Mouse (Mus musculus) liver, postnatal 0 days (tissue): ENCODE measurements around the gene Vsig8. TPM values are rescaled to one million over a fixed set of nuclear protein-coding genes. Genes with fewer than 3 reads are reported as not detected.

Experiments used
- ATAC-seq: fragments of 200-750 bp; cut with Nextera tagmentation; 2 replicates; pipeline ENCODE4 v1.8.0; 2017; ENCODE audit warnings: mild to moderate bottlenecking, moderate library complexity
- DNase-seq: peaks from one replicate; pipeline ENCODE4 v3.0.0-alpha.2; 2016
- H3K27ac ChIP-seq: fragments of 300-500 bp; sonication (generic); 2 replicates; pipeline ENCODE4 v1.5.1; 2014; ENCODE audit warnings: antibody characterized with exemption, moderate library complexity, mild to moderate bottlenecking, low read depth
- H3K27me3 ChIP-seq: fragments of 300-500 bp; sonication (generic); 2 replicates; pipeline ENCODE4 v1.6.1; 2014; ENCODE audit warnings: low read length, control low read depth, mixed read lengths; ENCODE audit not compliant: insufficient read depth
- H3K36me3 ChIP-seq: fragments of 300-500 bp; sonication (generic); replicated peaks from 2 replicates; pipeline ENCODE4 v1.6.1; 2014; ENCODE audit warnings: mild to moderate bottlenecking, control low read depth, low read length, moderate library complexity, mixed read lengths; ENCODE audit not compliant: insufficient read depth
- H3K4me1 ChIP-seq: fragments of 300-500 bp; sonication (generic); 2 replicates; pipeline ENCODE4 v1.6.1; 2014; ENCODE audit warnings: antibody characterized with exemption, mild to moderate bottlenecking, control low read depth; ENCODE audit not compliant: insufficient read depth
- H3K4me2 ChIP-seq: fragments of 300-500 bp; sonication (generic); 2 replicates; pipeline ENCODE4 v1.6.1; 2014; ENCODE audit warnings: low read depth, mild to moderate bottlenecking, low read length, moderate library complexity, mixed read lengths
- H3K4me3 ChIP-seq: fragments of 300-500 bp; sonication (generic); 2 replicates; pipeline ENCODE4 v1.5.1; 2014; ENCODE audit warnings: low read depth, low read length
- H3K9ac ChIP-seq: fragments of 300-500 bp; sonication (generic); replicated peaks from 2 replicates; pipeline ENCODE4 v1.6.1; 2014; ENCODE audit warnings: mild to moderate bottlenecking, moderate library complexity
- H3K9me3 ChIP-seq: fragments of 300-500 bp; sonication (generic); 2 replicates; pipeline ENCODE4 v1.6.1; 2016; ENCODE audit warnings: mild to moderate bottlenecking, control low read depth, low read length, mixed read lengths
- CTCF ChIP-seq: sonication (generic); IDR thresholded peaks from 2 replicates; pipeline ENCODE4 v1.5.1; 2016; ENCODE audit warnings: antibody characterized with exemption, low read depth
- EP300 ChIP-seq: IDR thresholded peaks from 2 replicates; pipeline ENCODE4 v1.6.1; 2016; ENCODE audit warnings: antibody characterized with exemption, low read depth, mild to moderate bottlenecking
- WGBS: fragments of 180-500 bp; shearing (Covaris S2); extraction: QIAGEN DNeasy Blood & Tissue Kit; methylation state at CpG from one replicate; pipeline ENCODE4 v1.1.7; 2014; ENCODE audit not compliant: insufficient replicate concordance; 5-methylcytosine and 5-hydroxymethylcytosine counted together
- polyA plus RNA-seq: library from polyadenylated mRNA; unstranded; fragments of >200 nt; fragmentation: Nextera tagmentation; extraction: Ambion mirVana; gene quantifications from 2 replicates; pipeline ENCODE4 v1.2.1, GENCODE M21; 2015

The Vsig8 gene
- polyA plus RNA-seq, 1 experiment from 2014 or later, result not detected

GRCm38 (mm10) chr1:172525027-172525764 lies 30.5 kb upstream of the Vsig8 start:
- Histone ChIP-seq H3K9ac (no peak overlapping the region), H3K4me3 (0 out of 2 replicates have a peak overlapping the region, but pooled peaks have one; percentile 6), H3K36me3 (no peaks in the 10 kb centered on the region), H3K9me3 (no peaks in the 10 kb centered on the region), H3K27me3 (peaks cover 5% of the 10 kb centered on the region; the same call in 1 of the 2 replicates), H3K27ac (peak overlapping the region; percentile 57), H3K4me1 (peaks cover 23% of the 10 kb centered on the region), H3K4me2 (peak overlapping the region; percentile 60)
- peak; percentile 37; the same call in 1 of the 2 replicates for TF ChIP-seq CTCF
- TF ChIP-seq EP300, result peak; percentile 41; the same call in 1 of the 2 replicates
- no peak for DNase-seq
- 18% methylated on average over 15 of the region's 15 CpGs for WGBS
- peak; percentile 39 for ATAC-seq

DNA sequence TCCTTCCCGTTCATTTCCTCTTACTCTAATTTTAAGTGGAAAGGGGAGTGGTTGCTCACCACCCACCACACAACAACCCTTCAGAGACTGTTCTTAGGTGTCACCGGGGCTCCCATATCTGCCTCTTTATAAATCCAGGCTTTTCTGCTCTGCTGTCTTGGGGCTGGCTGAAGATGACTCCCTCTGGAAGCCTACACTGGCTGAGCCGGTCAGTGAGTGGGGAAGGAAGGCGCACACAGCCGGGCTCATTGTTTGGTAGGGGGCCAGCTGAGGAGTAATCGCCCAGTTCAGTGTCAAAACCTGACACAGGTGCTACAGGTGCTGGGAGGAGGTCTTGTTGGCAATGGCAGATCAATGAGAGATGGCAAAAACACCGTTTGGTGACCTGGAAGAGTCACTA lies 29.8 kb upstream of the Vsig8 start:
- Histone ChIP-seq H3K27ac (peak overlapping the region; percentile 64; the same call in 1 of the 2 replicates), H3K36me3 (no peaks in the 10 kb centered on the region), H3K4me1 (peaks cover 20% of the 10 kb centered on the region), H3K27me3 (peaks cover 5% of the 10 kb centered on the region; the same call in 1 of the 2 replicates), H3K9me3 (no peaks in the 10 kb centered on the region), H3K4me3 (peak overlapping the region; percentile 13; the same call in 1 of the 2 replicates), H3K9ac (no peak overlapping the region), H3K4me2 (peak overlapping the region; percentile 60)
- 22% methylated on average over 7 of the region's 7 CpGs for WGBS
- TF ChIP-seq CTCF (no peak), EP300 (no peak)
- ATAC-seq (no peak; the same call in 1 of the 2 replicates), DNase-seq (no peak)

DNA sequence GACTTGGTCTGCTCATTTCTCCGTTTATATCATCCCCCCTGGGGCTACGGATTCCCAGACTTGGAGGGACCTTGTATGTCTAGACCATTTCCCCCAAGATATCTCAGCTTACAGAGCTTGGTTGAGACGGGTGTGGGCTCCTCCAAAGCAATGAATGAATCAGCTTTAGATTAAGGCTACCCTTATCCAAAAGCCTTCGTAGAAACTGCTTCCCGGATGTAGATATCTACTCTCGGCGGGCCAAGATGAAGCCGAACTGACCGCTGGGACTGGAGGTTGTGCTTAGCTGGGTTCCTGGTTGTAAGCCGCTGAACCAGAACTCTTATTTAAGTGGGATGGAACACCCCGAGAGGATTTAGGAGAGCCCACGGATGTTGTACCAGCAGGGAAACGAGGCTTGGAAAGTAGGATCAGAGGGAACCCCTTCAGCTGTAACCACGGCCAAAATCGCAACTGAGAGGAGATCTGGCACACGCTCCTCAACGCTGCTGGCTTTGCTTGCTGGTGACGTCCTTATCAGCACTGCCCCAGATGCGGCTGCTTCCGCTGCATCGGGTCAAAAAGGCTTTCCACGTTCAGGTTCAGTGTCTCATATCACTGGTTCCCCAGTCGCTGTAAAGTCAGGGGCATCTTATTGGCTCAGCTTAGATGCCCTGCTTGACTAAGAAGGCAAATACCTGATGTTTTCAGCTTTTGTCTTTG lies 29.2 kb upstream of the Vsig8 start:
- ATAC-seq (peak; percentile 48), DNase-seq (peak; percentile 60)
- H3K27me3 ChIP-seq, result peaks cover 7% of the 10 kb centered on the region
- TF ChIP-seq CTCF (no peak), EP300 (0 out of 2 replicates have a peak, but pooled peaks have one; percentile 38)
- H3K4me1 ChIP-seq, result peaks cover 16% of the 10 kb centered on the region
- H3K36me3 ChIP-seq, result no peaks in the 10 kb centered on the region
- WGBS, result 12% methylated on average over 23 of the region's 23 CpGs
- no peak overlapping the region for H3K9ac ChIP-seq
- peak overlapping the region; percentile 60 for H3K4me2 ChIP-seq
- peak overlapping the region; percentile 64; the same call in 1 of the 2 replicates for H3K27ac ChIP-seq
- peak overlapping the region; percentile 29 for H3K4me3 ChIP-seq
- no peaks in the 10 kb centered on the region for H3K9me3 ChIP-seq

DNA sequence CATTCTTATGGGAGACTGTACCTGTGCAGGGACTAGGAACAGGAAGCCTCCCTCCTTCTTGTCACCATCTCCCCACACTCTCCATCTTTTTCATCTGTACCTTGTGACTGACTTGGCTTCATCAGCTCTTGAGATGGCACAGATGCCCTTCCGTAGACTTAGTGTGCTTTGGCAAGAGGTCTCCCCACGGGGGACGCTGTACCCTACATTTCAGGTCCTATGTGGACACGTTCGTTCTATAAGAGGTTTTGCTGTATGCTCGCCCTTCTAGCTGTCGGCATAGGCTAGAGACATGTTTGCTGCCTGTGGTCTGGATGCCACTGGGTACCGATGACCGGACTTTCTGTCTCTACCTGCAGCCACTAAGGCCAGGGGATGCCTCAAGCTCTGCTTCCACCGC lies 28.3 kb upstream of the Vsig8 start:
- H3K27ac ChIP-seq, result no peak overlapping the region
- peaks cover 16% of the 10 kb centered on the region for H3K4me1 ChIP-seq
- H3K9ac ChIP-seq, result no peak overlapping the region
- TF ChIP-seq EP300 (no peak), CTCF (no peak)
- DNase-seq (no peak), ATAC-seq (no peak)
- no peak overlapping the region for H3K4me2 ChIP-seq
- H3K27me3 ChIP-seq, result peaks cover 13% of the 10 kb centered on the region
- no peak overlapping the region for H3K4me3 ChIP-seq
- WGBS, result 87% methylated on average over 10 of the region's 10 CpGs
- H3K36me3 ChIP-seq, result no peaks in the 10 kb centered on the region
- no peaks in the 10 kb centered on the region for H3K9me3 ChIP-seq

- ATAC-seq, result peak; percentile 74
- peaks cover 14% of the 10 kb centered on the region for H3K27me3 ChIP-seq
These were observed 27.0 kb upstream of the Vsig8 start for GRCm38 (mm10) chr1:172528701-172529100.

DNA sequence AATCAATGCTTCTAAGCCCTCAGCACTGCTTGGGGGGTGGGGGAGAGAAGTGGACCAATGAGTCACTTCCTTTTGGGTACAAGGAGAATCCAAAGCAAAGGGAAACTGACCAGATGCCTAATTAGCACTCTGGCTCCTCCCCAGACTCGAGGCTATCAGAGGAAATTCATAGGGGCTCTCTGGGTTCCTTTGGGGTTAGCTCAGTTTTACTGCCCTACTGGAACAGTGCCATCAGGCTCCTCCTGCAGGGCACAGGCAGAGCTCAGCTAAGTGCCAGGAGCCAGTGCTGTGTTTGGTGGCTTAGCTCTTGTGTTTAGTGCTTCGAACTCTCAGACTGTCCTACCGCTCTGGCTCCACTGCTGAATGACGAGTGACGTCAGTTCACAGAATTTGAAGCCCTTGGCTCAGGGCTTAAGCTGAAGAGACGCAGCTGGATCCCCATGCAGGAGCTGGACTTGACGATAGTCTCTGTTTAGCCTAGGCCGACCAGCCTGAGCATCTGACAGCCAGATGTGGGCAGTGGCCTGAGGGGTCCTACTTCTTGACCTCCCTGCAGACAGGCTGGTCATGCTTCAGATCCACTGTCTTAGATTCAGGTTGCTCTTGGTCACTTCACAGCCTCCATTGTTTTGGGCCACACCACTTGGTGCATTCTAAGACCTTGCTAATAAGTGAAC lies 25.1 kb upstream of the Vsig8 start:
- Histone ChIP-seq H3K4me2 (no peak overlapping the region), H3K4me1 (peaks cover 7% of the 10 kb centered on the region; the same call in 1 of the 2 replicates), H3K4me3 (no peak overlapping the region), H3K27me3 (peaks cover 17% of the 10 kb centered on the region), H3K9ac (no peak overlapping the region), H3K36me3 (no peaks in the 10 kb centered on the region), H3K27ac (no peak overlapping the region), H3K9me3 (no peaks in the 10 kb centered on the region)
- 45% methylated on average over 8 of the region's 8 CpGs for WGBS
- TF ChIP-seq CTCF, result no peak
- TF ChIP-seq EP300, result no peak
- ATAC-seq, result no peak
- DNase-seq, result no peak

More at GRCm38 (mm10) chr1:172528701-172529100, 27.0 kb upstream of the Vsig8 start:
- TF ChIP-seq EP300 (no peak), CTCF (peak; percentile 99)
- WGBS, result 4% methylated on average over 7 of the region's 7 CpGs
- Histone ChIP-seq H3K27ac (no peak overlapping the region), H3K36me3 (no peaks in the 10 kb centered on the region), H3K4me2 (no peak overlapping the region), H3K4me3 (no peak overlapping the region), H3K9ac (no peak overlapping the region), H3K4me1 (peaks cover 16% of the 10 kb centered on the region), H3K9me3 (no peaks in the 10 kb centered on the region)
- peak; percentile 90 for DNase-seq
